Mouse (Mus musculus) heart, embryonic 15.5 days (tissue): ENCODE data around the gene Rasa2. TPM values are rescaled to one million over a fixed set of nuclear protein-coding genes. Genes with fewer than 3 reads are reported as not detected.
"Not testable (repeated sequence)": the region's sequence is repeated elsewhere in the genome, so short reads cannot be mapped to it uniquely, and the experiment has no call there.

Source experiments
- ATAC-seq: fragments of 200-750 bp; cut with Nextera tagmentation; replicated peaks from 2 replicates; pipeline ENCODE4 v1.8.0; 2017; ENCODE audit warnings: low read depth, moderate TSS enrichment; ENCODE audit not compliant: insufficient number of reproducible peaks, insufficient read depth, low FRiP score
- H3K27ac ChIP-seq: fragments of 300-500 bp; sonication (generic); 2 replicates; pipeline ENCODE4 v1.5.1; 2015; ENCODE audit warnings: mild to moderate bottlenecking, inconsistent platforms
- H3K27me3 ChIP-seq: fragments of 300-500 bp; sonication (generic); 2 replicates; pipeline ENCODE4 v1.6.1; 2015; ENCODE audit warnings: inconsistent platforms
- H3K36me3 ChIP-seq: fragments of 300-500 bp; sonication (generic); 2 replicates; pipeline ENCODE4 v1.6.1; 2015; ENCODE audit warnings: mild to moderate bottlenecking, inconsistent platforms
- H3K4me1 ChIP-seq: fragments of 300-500 bp; sonication (generic); replicated peaks from 2 replicates; pipeline ENCODE4 v1.6.1; 2015; ENCODE audit warnings: inconsistent platforms
- H3K4me2 ChIP-seq: fragments of 300-500 bp; sonication (generic); 2 replicates; pipeline ENCODE4 v1.6.1; 2015; ENCODE audit warnings: inconsistent platforms, mild to moderate bottlenecking, moderate library complexity
- H3K4me3 ChIP-seq: fragments of 300-500 bp; sonication (generic); 2 replicates; pipeline ENCODE4 v1.5.1; 2015; ENCODE audit warnings: mild to moderate bottlenecking, inconsistent platforms
- H3K9ac ChIP-seq: fragments of 300-500 bp; sonication (generic); 2 replicates; pipeline ENCODE4 v1.6.1; 2015; ENCODE audit warnings: mild to moderate bottlenecking, inconsistent platforms
- H3K9me3 ChIP-seq: fragments of 300-500 bp; sonication (generic); replicated peaks from 2 replicates; pipeline ENCODE4 v1.6.1; 2016; ENCODE audit warnings: inconsistent platforms
- WGBS: fragments of 180-500 bp; shearing (Covaris S2); methylation state at CpG from one replicate; pipeline ENCODE4 v1.1.7; 2015; ENCODE audit warnings: mixed read lengths; 5-methylcytosine and 5-hydroxymethylcytosine counted together
- polyA plus RNA-seq: library from polyadenylated mRNA; unstranded; fragments of >200 nt; fragmentation: Nextera tagmentation; extraction: Ambion mirVana; gene quantifications from 2 replicates; pipeline ENCODE4 v1.2.1, GENCODE M21; 2015

Rasa2 gene
- 13.0 and 13.1 TPM in 2 replicates for polyA plus RNA-seq

- Histone ChIP-seq H3K9me3 (no peaks in the 10 kb centered on the region), H3K4me2 (peak within 1 kb of the TSS; percentile 88), H3K27ac (peak within 1 kb of the TSS; percentile 97), H3K27me3 (peaks cover 4% of the 10 kb centered on the region; the same call in 1 of the 2 replicates), H3K36me3 (no peaks in the 10 kb centered on the region), H3K4me3 (peak within 1 kb of the TSS; percentile 98), H3K4me1 (peaks cover 21% of the 10 kb centered on the region), H3K9ac (peak within 1 kb of the TSS; percentile 98)
- WGBS, result 2% methylated on average over 49 of the region's 52 CpGs
- ATAC-seq, result peak; percentile 99
Measured at GRCm38 (mm10) chr9:96631389-96632072, at the start of gene Rasa2. Gene Rasa2, minus strand, starts transcription at chr9:96631617.

- 73% methylated on average over 5 of the region's 5 CpGs for WGBS
- no peak overlapping the region for H3K27ac ChIP-seq
- no peaks in the 10 kb centered on the region for H3K9me3 ChIP-seq
- H3K36me3 ChIP-seq, result peaks cover 9% of the 10 kb centered on the region
- no peak overlapping the region for H3K4me3 ChIP-seq
- ATAC-seq, result no peak
- no peak overlapping the region for H3K4me2 ChIP-seq
- no peak overlapping the region for H3K9ac ChIP-seq
- H3K27me3 ChIP-seq, result no peaks in the 10 kb centered on the region
- H3K4me1 ChIP-seq, result no peaks in the 10 kb centered on the region; the same call in 1 of the 2 replicates
Measured at GRCm38 (mm10) chr9:96678611-96679010, 47.2 kb upstream of the Rasa2 start.

- H3K36me3 ChIP-seq, H3K27ac ChIP-seq, H3K27me3 ChIP-seq, H3K4me3 ChIP-seq, H3K4me1 ChIP-seq, ATAC-seq, H3K9ac ChIP-seq, H3K4me2 ChIP-seq, H3K9me3 ChIP-seq: not testable (repeated sequence)
- 86% methylated on average over 5 of the region's 5 CpGs for WGBS
Measured at GRCm38 (mm10) chr9:96677711-96678110, 46.3 kb upstream of the Rasa2 start.

- Histone ChIP-seq H3K4me2 (no peak overlapping the region), H3K4me1 (no peaks in the 10 kb centered on the region; the same call in 1 of the 2 replicates), H3K9me3 (no peaks in the 10 kb centered on the region), H3K27me3 (no peaks in the 10 kb centered on the region), H3K4me3 (no peak overlapping the region), H3K36me3 (0 out of 2 replicates have a peak, but pooled peaks cover under 1% of the 10 kb centered on the region), H3K27ac (no peak overlapping the region), H3K9ac (no peak overlapping the region)
- no peak for ATAC-seq
- whole genome bisulfite sequencing, result 90% methylated on average over 10 of the region's 10 CpGs
Measured at GRCm38 (mm10) chr9:96676671-96677070, 45.3 kb upstream of the Rasa2 start.

- no peak overlapping the region for H3K4me2 ChIP-seq
- H3K9me3 ChIP-seq, result no peaks in the 10 kb centered on the region
- H3K36me3 ChIP-seq, result no peaks in the 10 kb centered on the region
- H3K4me1 ChIP-seq, result no peaks in the 10 kb centered on the region; the same call in 1 of the 2 replicates
- ATAC-seq, result no peak
- H3K27me3 ChIP-seq, result no peaks in the 10 kb centered on the region
- H3K9ac ChIP-seq, result no peak overlapping the region
- H3K4me3 ChIP-seq, result no peak overlapping the region
- no peak overlapping the region for H3K27ac ChIP-seq
- WGBS, result 84% methylated on average over 8 of the region's 8 CpGs
Measured at GRCm38 (mm10) chr9:96675763-96676640, 44.6 kb upstream of the Rasa2 start.

- 28% methylated on average over 5 of the region's 5 CpGs for WGBS
- no peaks in the 10 kb centered on the region for H3K36me3 ChIP-seq
- H3K27ac ChIP-seq, result no peak overlapping the region
- no peak overlapping the region for H3K4me2 ChIP-seq
- H3K9me3 ChIP-seq, result no peaks in the 10 kb centered on the region
- peaks cover 1% of the 10 kb centered on the region for H3K4me1 ChIP-seq
- no peak overlapping the region for H3K9ac ChIP-seq
- no peak overlapping the region for H3K4me3 ChIP-seq
- peak; percentile 69 for ATAC-seq
- no peaks in the 10 kb centered on the region for H3K27me3 ChIP-seq
Measured at GRCm38 (mm10) chr9:96675071-96675762, 43.8 kb upstream of the Rasa2 start.

GRCm38 (mm10) chr9:96674301-96674700, 42.9 kb upstream of the Rasa2 start:
- WGBS, result 87% methylated on average over 8 of the region's 8 CpGs
- ATAC-seq, result no peak
- H3K4me1 ChIP-seq, result peaks cover 8% of the 10 kb centered on the region
- H3K9me3 ChIP-seq, result no peaks in the 10 kb centered on the region
- no peaks in the 10 kb centered on the region for H3K27me3 ChIP-seq
- H3K9ac ChIP-seq, result no peak overlapping the region
- no peak overlapping the region for H3K27ac ChIP-seq
- no peaks in the 10 kb centered on the region for H3K36me3 ChIP-seq
- no peak overlapping the region for H3K4me3 ChIP-seq
- no peak overlapping the region for H3K4me2 ChIP-seq

GRCm38 (mm10) chr9:96672466-96672865, 41.0 kb upstream of the Rasa2 start:
- no peaks in the 10 kb centered on the region for H3K9me3 ChIP-seq
- H3K36me3 ChIP-seq, result no peaks in the 10 kb centered on the region
- H3K4me1 ChIP-seq, result peaks cover 8% of the 10 kb centered on the region
- H3K4me2 ChIP-seq, result no peak overlapping the region
- 70% methylated on average over 2 of the region's 2 CpGs for WGBS
- H3K4me3 ChIP-seq, result no peak overlapping the region
- ATAC-seq, result no peak
- H3K9ac ChIP-seq, result no peak overlapping the region
- H3K27me3 ChIP-seq, result no peaks in the 10 kb centered on the region
- no peak overlapping the region for H3K27ac ChIP-seq

- no peak overlapping the region for H3K27ac ChIP-seq
- WGBS, result 85% methylated on average over 12 of the region's 12 CpGs
- H3K4me3 ChIP-seq, result no peak overlapping the region
- H3K4me1 ChIP-seq, result peaks cover 8% of the 10 kb centered on the region
- ATAC-seq, result no peak
- H3K36me3 ChIP-seq, result no peaks in the 10 kb centered on the region
- no peaks in the 10 kb centered on the region for H3K9me3 ChIP-seq
- H3K4me2 ChIP-seq, result no peak overlapping the region
- H3K9ac ChIP-seq, result no peak overlapping the region
- H3K27me3 ChIP-seq, result no peaks in the 10 kb centered on the region
Measured at GRCm38 (mm10) chr9:96671249-96671648, 39.8 kb upstream of the Rasa2 start.

GRCm38 (mm10) chr9:96669877-96670276, 38.5 kb upstream of the Rasa2 start:
- 2% methylated on average over 15 of the region's 15 CpGs for WGBS
- peak overlapping the region; percentile 49 for H3K4me3 ChIP-seq
- peak overlapping the region; percentile 60 for H3K27ac ChIP-seq

GRCm38 (mm10) chr9:96668628-96669027, 37.2 kb upstream of the Rasa2 start:
- Histone ChIP-seq H3K27me3 (no peaks in the 10 kb centered on the region), H3K4me3 (no peak overlapping the region), H3K9me3 (no peaks in the 10 kb centered on the region), H3K27ac (no peak overlapping the region), H3K4me2 (no peak overlapping the region), H3K4me1 (peaks cover 8% of the 10 kb centered on the region), H3K36me3 (no peaks in the 10 kb centered on the region), H3K9ac (no peak overlapping the region)
- ATAC-seq, result peak; percentile 66; the same call in 1 of the 2 replicates
- WGBS, result 40% methylated on average over 5 of the region's 5 CpGs

More at GRCm38 (mm10) chr9:96669877-96670276, 38.5 kb upstream of the Rasa2 start:
- ATAC-seq, result peak; percentile 100
- no peaks in the 10 kb centered on the region for H3K36me3 ChIP-seq
- peaks cover 8% of the 10 kb centered on the region for H3K4me1 ChIP-seq
- no peaks in the 10 kb centered on the region for H3K27me3 ChIP-seq
- H3K4me2 ChIP-seq, result peak overlapping the region; percentile 78
- peak overlapping the region; percentile 47 for H3K9ac ChIP-seq
- H3K9me3 ChIP-seq, result no peaks in the 10 kb centered on the region
